Mouse (Mus musculus): ENCODE results near the gene Ipo8. TPM values are rescaled to one million over a fixed set of nuclear protein-coding genes. Genes with fewer than 3 reads are reported as not detected.
A peak's percentile ranks its signal among the peaks of the same experiment; 100 is the strongest.

The Ipo8 gene
- 9.0 and 12.0 TPM in 2 replicates for polyA plus RNA-seq (2015; fragmentation: Nextera tagmentation; extraction: Ambion mirVana)

DNA sequence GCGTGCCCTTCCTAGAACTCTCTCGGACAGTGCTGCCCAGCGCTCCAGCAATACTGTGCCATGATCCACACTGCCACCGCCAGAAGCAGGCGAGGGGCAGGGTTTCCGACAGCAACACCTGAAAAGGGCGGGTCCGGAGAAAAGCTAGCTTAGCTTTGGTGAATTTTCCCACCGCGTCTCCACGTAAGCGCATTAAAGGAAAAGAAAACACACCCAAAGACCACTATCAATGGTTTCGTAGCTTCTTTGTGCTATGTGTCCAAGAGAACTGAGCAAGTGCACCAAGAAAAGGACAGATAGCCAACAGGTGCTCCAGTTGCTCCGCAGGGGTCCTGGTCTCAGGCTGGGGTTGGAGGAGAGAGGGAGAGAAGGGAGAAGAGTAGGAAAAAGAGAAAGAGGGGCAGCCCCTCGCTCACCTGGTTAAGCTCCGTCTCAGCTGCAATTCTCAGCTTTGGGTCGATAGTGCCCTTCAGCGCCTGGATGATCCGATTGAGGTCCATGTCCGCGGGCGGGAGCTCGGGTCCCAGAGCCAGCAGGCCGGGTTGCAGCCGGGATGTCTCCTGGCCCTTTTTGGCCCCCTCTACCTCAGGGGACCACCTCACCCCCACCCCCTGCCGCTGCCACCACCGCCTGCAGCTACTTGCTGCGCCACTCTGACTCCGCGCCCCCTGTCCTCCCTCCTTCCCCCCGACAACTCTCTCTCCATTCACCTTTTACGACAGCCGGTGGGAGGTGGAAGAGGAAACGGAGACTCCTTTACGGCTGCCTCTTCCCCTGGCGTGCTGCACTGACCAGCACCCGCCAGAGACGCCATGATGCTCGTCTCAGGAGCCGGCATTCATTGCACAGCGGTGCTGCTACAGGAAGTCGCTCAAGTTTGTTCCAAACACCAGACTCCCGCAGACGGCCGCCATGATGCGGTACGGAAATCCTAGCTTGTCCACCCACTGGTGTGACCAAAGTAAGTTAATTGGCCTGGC lies at the start of gene Ipo8:
Ipo8 (minus strand) TSS at position 720 of the 980 bp plus-strand sequence.
- Histone ChIP-seq H3K4me2 (peak within 1 kb of the TSS; percentile 73), H3K36me3 (peaks cover 4% of the 10 kb centered on the region; the same call in 1 of the 2 replicates), H3K4me1 (replicated peaks) (peaks cover 23% of the 10 kb centered on the region), H3K9ac (peak within 1 kb of the TSS; percentile 76), H3K4me3 (replicated peaks) (peak within 1 kb of the TSS; percentile 75), H3K9me3 (replicated peaks) (no peaks in the 10 kb centered on the region), H3K27ac (peak within 1 kb of the TSS; percentile 56), H3K27me3 (no peaks in the 10 kb centered on the region)
- WGBS (ENCODE audit: insufficient replicate concordance): under 1% methylated on average over 44 of the region's 47 CpGs
- ATAC-seq (ENCODE audit: low read depth) (peak; percentile 96), DNase-seq (peak; percentile 85)

DNA sequence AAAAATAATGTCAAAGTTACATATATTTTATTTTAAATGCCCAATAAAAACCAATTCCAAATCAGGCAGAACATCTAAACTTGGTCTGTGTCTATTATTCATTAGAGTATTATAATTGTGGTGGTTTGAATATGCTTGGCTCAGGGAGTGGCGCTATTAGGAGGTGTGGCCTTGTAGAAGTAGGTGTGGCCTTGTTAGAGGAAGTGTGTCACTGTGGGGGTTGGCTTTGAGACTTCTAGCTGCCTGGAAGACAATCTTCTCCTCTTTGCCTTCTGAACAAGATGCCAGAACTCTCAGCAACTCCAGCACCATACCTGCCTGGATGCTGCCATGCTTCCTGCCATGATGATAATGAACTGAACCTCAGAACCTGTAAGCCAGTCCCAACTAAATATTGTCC lies 42.6 kb upstream of the Ipo8 start:
- no peak overlapping the region for H3K9ac ChIP-seq
- no peaks in the 10 kb centered on the region for H3K36me3 ChIP-seq
- H3K27me3 ChIP-seq: no peaks in the 10 kb centered on the region
- H3K4me3 ChIP-seq (replicated peaks): no peak overlapping the region
- H3K4me2 ChIP-seq: no peak overlapping the region
- no peak for DNase-seq
- no peaks in the 10 kb centered on the region for H3K4me1 ChIP-seq (replicated peaks)
- no peaks in the 10 kb centered on the region for H3K9me3 ChIP-seq (replicated peaks)
- 88% methylated on average over 1 of the region's 1 CpGs for WGBS (ENCODE audit: insufficient replicate concordance)
- H3K27ac ChIP-seq: no peak overlapping the region
- no peak for ATAC-seq (ENCODE audit: low read depth)

DNA sequence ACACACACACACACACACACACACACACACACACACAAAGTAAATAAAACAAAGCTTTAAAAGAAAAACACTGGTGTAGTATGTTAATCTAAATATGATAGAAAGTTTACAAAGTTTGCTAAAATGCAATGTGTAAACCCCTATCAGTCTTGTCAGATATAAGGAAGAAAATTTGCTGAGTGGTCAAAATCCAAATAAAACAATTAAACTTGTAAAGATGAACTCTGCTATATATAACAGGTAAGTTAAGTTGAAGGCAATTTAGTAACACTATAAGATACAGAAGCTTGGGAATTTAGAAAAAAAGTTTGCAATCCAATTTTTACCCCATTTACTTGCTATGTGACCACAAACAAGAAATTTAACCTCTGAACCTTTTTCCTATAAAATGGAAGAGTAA lies 14.4 kb upstream of the Ipo8 start:
- no peaks in the 10 kb centered on the region for H3K27me3 ChIP-seq
- ATAC-seq (ENCODE audit: low read depth): no peak
- H3K9ac ChIP-seq: no peak overlapping the region

DNA sequence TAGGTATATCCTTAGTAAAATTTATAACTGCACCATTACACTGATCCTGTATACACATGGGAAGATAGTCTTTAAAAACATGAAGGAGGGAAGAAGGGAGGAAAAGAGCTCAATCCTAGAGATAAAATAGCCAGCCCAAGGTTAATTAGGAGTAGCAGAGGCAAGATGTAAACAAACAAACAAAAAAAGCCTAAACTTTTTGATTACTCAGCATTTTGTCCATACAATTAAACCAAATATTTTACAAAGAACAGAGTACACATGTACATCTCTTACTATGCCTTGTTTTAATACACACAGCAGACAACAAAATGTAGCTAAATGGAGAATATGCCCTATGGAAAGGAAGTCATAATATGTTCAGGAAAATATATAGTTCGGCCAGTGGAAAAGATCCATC lies 10.5 kb upstream of the Ipo8 start:
- 73% methylated on average over 1 of the region's 1 CpGs for WGBS (ENCODE audit: insufficient replicate concordance)
- no peaks in the 10 kb centered on the region for H3K4me1 ChIP-seq (replicated peaks)
- H3K9ac ChIP-seq: no peak overlapping the region
- no peaks in the 10 kb centered on the region for H3K9me3 ChIP-seq (replicated peaks)
- no peaks in the 10 kb centered on the region for H3K27me3 ChIP-seq
- no peak overlapping the region for H3K4me3 ChIP-seq (replicated peaks)
- H3K27ac ChIP-seq: no peak overlapping the region
- ATAC-seq (ENCODE audit: low read depth): no peak
- DNase-seq: no peak
- no peaks in the 10 kb centered on the region for H3K36me3 ChIP-seq
- no peak overlapping the region for H3K4me2 ChIP-seq

More for the DNA sequence above, 14.4 kb upstream of the Ipo8 start:
- no peak overlapping the region for H3K4me3 ChIP-seq (replicated peaks)
- H3K36me3 ChIP-seq: no peaks in the 10 kb centered on the region
- H3K9me3 ChIP-seq (replicated peaks): no peaks in the 10 kb centered on the region
- H3K4me2 ChIP-seq: no peak overlapping the region
- no peak overlapping the region for H3K27ac ChIP-seq
- no peak for DNase-seq
- no peaks in the 10 kb centered on the region for H3K4me1 ChIP-seq (replicated peaks)

DNA sequence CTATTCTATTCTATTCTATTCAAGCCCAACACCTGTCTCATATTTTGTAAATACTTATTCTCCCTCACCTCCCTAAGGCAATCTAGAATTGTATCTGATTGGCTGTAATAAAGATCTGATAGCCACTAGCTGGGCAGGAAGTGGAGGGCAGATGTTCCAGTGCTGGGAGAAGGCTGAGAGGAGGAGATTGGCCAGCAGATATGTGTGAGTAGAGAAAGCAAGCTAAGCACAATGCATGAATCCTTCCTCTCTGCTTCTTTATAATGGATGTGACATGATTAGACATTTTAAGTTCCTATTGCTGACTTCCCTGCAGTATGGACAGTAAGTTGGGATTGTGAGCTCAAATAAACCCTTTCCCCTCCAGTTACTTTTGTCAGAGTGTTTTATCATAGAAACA lies 7.2 kb upstream of the Ipo8 start:
- Histone ChIP-seq H3K9ac (no peak overlapping the region), H3K4me3 (replicated peaks) (no peak overlapping the region), H3K27ac (no peak overlapping the region), H3K36me3 (peaks cover 2% of the 10 kb centered on the region; the same call in 1 of the 2 replicates), H3K9me3 (replicated peaks) (no peaks in the 10 kb centered on the region), H3K4me2 (no peak overlapping the region), H3K27me3 (no peaks in the 10 kb centered on the region), H3K4me1 (replicated peaks) (no peaks in the 10 kb centered on the region)
- no peak for ATAC-seq (ENCODE audit: low read depth)
- no peak for DNase-seq

DNA sequence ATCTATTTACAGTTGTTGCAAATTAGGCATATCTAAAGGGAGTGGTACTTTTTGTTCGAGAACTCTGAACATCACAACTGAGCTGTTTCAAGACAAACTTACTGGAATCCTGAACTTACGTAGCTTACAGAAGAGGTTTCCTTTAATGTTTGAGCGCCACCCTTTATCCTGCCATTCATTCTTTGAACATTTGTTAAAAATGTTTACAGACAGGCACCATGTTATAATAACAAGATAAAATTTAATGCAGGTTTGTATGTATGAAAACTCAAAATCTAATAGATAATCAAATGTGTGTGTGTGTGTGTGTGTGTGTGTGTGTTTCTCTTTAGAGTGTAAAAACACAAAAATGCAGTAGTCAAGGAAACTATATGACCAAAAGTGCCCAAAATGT lies 458 bp upstream of the Ipo8 start:
- DNase-seq: no peak
- 15% methylated on average over 3 of the region's 3 CpGs for WGBS (ENCODE audit: insufficient replicate concordance)
- ATAC-seq (ENCODE audit: low read depth): no peak
- H3K9ac ChIP-seq: peak overlapping the region; percentile 76
- peak overlapping the region; percentile 73 for H3K4me2 ChIP-seq
- H3K36me3 ChIP-seq: peaks cover 4% of the 10 kb centered on the region; the same call in 1 of the 2 replicates
- H3K9me3 ChIP-seq (replicated peaks): no peaks in the 10 kb centered on the region
- H3K27ac ChIP-seq: peak overlapping the region; percentile 56
- no peaks in the 10 kb centered on the region for H3K27me3 ChIP-seq
- peaks cover 23% of the 10 kb centered on the region for H3K4me1 ChIP-seq (replicated peaks)
- peak overlapping the region; percentile 75 for H3K4me3 ChIP-seq (replicated peaks)

DNA sequence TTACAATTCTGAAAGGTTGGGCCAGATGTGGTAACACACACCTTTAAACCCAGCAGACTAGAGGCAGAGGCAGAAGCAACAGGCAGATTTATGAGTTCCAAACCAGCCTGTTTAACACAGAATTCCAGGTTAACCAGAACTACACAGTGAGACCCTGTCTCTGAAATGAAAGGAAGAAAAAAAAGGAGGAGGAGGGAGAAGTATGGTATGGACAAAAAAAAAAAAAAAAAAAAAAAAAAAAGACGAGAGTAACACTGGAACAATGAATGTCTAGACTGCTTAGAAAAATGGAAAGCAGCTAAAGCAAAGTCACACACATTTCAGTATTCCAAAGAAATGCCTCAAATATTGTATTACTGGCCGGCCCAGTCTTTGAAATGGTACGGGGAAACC lies 916 bp downstream of the Ipo8 start:
- H3K27me3 ChIP-seq: no peaks in the 10 kb centered on the region
- H3K9me3 ChIP-seq (replicated peaks): no peaks in the 10 kb centered on the region
- peak overlapping the region; percentile 75 for H3K4me3 ChIP-seq (replicated peaks)
- ATAC-seq (ENCODE audit: low read depth): no peak
- H3K36me3 ChIP-seq: peaks cover 4% of the 10 kb centered on the region; the same call in 1 of the 2 replicates
- DNase-seq: no peak
- H3K4me2 ChIP-seq: peak overlapping the region; percentile 73
- peaks cover 23% of the 10 kb centered on the region for H3K4me1 ChIP-seq (replicated peaks)
- 0% methylated on average over 3 of the region's 3 CpGs for WGBS (ENCODE audit: insufficient replicate concordance)
- H3K27ac ChIP-seq: no peak overlapping the region
- H3K9ac ChIP-seq: peak overlapping the region; percentile 76

DNA sequence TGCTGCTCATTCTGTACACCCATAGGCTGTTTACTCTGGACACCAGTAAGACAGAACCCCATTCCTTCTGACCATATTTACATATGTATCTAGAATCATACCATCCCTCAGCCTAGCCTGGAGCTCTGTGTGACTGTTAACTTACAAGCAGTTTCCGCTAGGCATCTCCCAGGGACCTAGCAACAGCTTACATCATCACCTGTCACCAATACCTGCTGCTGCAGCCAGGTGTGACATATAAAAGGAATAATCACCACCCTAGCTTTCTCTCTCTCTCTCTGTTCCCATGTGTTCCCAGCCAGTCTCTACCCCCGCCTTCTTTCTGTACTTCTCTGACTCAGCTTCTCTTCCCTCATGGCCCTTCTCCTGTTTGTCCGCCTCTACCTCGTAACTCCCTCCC lies 5.1 kb downstream of the Ipo8 start:
- DNase-seq (no peak), ATAC-seq (ENCODE audit: low read depth) (no peak)
- WGBS (ENCODE audit: insufficient replicate concordance): 83% methylated on average over 4 of the region's 4 CpGs
- H3K27me3 ChIP-seq: no peaks in the 10 kb centered on the region
- no peak overlapping the region for H3K4me3 ChIP-seq (replicated peaks)
- peaks cover 14% of the 10 kb centered on the region for H3K4me1 ChIP-seq (replicated peaks)
- no peak overlapping the region for H3K27ac ChIP-seq
- H3K36me3 ChIP-seq: peaks cover 15% of the 10 kb centered on the region
- no peak overlapping the region for H3K4me2 ChIP-seq
- H3K9ac ChIP-seq: no peak overlapping the region
- no peaks in the 10 kb centered on the region for H3K9me3 ChIP-seq (replicated peaks)

DNA sequence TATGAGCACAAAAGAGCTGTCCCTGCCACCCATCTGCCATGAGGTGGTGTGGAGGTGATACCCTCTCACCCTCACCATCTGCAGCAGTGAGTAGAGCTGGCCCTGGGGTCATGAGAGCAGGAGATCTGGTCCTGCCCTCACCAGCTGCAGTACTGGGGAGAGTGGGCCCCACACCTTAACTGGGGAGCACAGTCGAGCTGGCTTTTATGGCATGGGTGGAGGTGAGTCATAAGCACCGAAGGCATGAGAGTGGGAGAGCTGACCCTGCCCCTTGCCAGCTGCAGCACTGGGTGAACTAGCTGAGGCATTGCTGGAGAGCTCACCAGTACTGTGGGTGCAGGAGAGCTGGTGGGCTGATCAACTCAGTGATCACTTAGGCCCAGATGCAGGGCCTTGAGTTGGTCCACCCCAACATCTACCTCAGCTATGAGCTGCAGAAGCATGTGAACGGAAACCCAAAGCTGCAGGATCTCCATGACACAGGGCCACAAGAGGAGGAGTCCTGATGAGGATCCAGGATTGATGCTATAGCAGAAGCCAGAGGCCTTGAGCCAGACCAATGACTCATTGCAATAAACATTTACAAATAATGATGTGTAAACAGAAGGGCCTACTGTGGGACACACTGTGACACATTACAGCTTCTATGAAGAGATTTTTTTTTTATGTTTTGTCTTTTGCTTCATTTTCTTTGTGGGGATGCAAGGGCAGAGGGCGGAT lies 12.5 kb downstream of the Ipo8 start:
- peaks cover 48% of the 10 kb centered on the region for H3K36me3 ChIP-seq
- no peak for DNase-seq
- 0 out of 2 replicates have a peak, but pooled peaks have one; percentile 43 for ATAC-seq (ENCODE audit: low read depth)
- no peaks in the 10 kb centered on the region for H3K9me3 ChIP-seq (replicated peaks)
- H3K9ac ChIP-seq: no peak overlapping the region
- WGBS (ENCODE audit: insufficient replicate concordance): 85% methylated on average over 4 of the region's 4 CpGs
- no peak overlapping the region for H3K27ac ChIP-seq
- no peaks in the 10 kb centered on the region for H3K27me3 ChIP-seq
- H3K4me2 ChIP-seq: no peak overlapping the region
- no peaks in the 10 kb centered on the region for H3K4me1 ChIP-seq (replicated peaks)
- no peak overlapping the region for H3K4me3 ChIP-seq (replicated peaks)

DNA sequence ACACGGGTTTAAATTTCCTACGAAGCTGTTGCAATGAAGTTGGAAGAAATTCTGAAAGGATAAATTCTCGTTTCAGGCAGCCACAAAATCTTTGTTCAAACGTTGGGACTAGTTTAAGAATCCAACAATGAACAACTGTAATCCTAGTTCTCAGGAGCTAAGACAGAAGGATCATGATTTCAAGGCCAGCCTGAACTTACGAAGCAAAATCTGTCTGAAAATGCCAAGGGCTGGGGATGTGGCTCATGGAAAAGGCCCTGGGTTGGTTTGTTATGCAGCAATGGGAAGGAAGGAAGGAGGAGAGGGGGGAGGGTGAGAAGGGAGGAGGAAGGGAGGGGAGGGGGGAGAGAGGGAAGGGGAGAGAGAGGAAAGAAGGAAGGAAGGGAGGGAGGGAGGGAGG lies 14.5 kb downstream of the Ipo8 start:
- peaks cover 44% of the 10 kb centered on the region for H3K36me3 ChIP-seq
- H3K27ac ChIP-seq: no peak overlapping the region
- DNase-seq (no peak), ATAC-seq (ENCODE audit: low read depth) (no peak)
- 73% methylated on average over 5 of the region's 5 CpGs for WGBS (ENCODE audit: insufficient replicate concordance)
- no peak overlapping the region for H3K9ac ChIP-seq
- H3K4me1 ChIP-seq (replicated peaks): no peaks in the 10 kb centered on the region
- H3K27me3 ChIP-seq: no peaks in the 10 kb centered on the region
- no peak overlapping the region for H3K4me3 ChIP-seq (replicated peaks)
- H3K4me2 ChIP-seq: no peak overlapping the region
- no peaks in the 10 kb centered on the region for H3K9me3 ChIP-seq (replicated peaks)

DNA sequence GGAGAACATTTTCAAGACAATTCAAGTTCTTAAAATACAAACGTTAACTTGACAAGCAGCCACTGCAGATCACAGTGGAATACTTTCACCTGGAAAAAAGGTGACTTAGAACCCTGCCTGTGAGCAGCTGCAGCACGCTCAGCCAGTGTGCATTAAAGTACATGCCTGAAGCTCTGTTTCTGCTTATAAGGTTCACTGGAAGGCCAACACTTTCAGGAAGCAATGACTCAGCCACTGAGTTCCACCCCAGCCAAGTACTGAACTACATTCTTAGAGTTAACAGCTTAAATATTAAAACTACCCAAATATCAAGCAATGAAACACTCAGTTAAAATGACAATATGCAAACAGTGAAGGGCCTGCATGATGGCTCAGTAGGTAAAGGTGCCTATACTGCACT lies 20.1 kb downstream of the Ipo8 start:
- no peak for ATAC-seq (ENCODE audit: low read depth)
- Histone ChIP-seq H3K4me1 (replicated peaks) (no peaks in the 10 kb centered on the region), H3K27ac (no peak overlapping the region), H3K4me2 (no peak overlapping the region), H3K36me3 (peaks cover 32% of the 10 kb centered on the region), H3K9me3 (replicated peaks) (no peaks in the 10 kb centered on the region), H3K4me3 (replicated peaks) (no peak overlapping the region), H3K27me3 (no peaks in the 10 kb centered on the region), H3K9ac (no peak overlapping the region)
- DNase-seq: no peak
- WGBS (ENCODE audit: insufficient replicate concordance): 76% methylated on average over 2 of the region's 2 CpGs

All from liver, embryonic 13.5 days (tissue).